Mouse (Mus musculus) right cerebral cortex, adult 2 months (tissue): ENCODE data around the gene Cep95.

Experiments used
- DNase-seq, 2 experiments: peaks; one replicate each; pipeline ENCODE4 v3.0.0; 2021 to 2022; ENCODE audit warnings: low spot score in 2 of 2

Cep95 gene

GRCm38 (mm10) chr11:106814601-106815320, 25.7 kb downstream of the Cep95 start:
- peak in 1 of 2 experiments; percentile 15 for DNase-seq

GRCm38 (mm10) chr11:106815331-106815730, 26.3 kb downstream of the Cep95 start:
- peak in 1 of 2 experiments; percentile 10 for DNase-seq

GRCm38 (mm10) chr11:106815761-106816160, 26.7 kb downstream of the Cep95 start:
- peak in 1 of 2 experiments; percentile 17 for DNase-seq

- no peak for DNase-seq
Observed at GRCm38 (mm10) chr11:106816316-106816715, 27.3 kb downstream of the Cep95 start.

GRCm38 (mm10) chr11:106817156-106817555, 28.1 kb downstream of the Cep95 start:
- peak in 1 of 2 experiments; percentile 22 for DNase-seq

GRCm38 (mm10) chr11:106817808-106818207, 28.8 kb downstream of the Cep95 start:
- no peak for DNase-seq

- DNase-seq, result peak; percentile 34 to 47
Observed at GRCm38 (mm10) chr11:106818341-106818740, 29.3 kb downstream of the Cep95 start.

- DNase-seq, result no peak
Observed at GRCm38 (mm10) chr11:106819595-106819994, 30.5 kb downstream of the Cep95 start.

- peak in 1 of 2 experiments; percentile 32 for DNase-seq
Observed at GRCm38 (mm10) chr11:106820252-106820651, 31.2 kb downstream of the Cep95 start.

- DNase-seq, result peak in 1 of 2 experiments; percentile 40
Observed at GRCm38 (mm10) chr11:106820972-106821371, 31.9 kb downstream of the Cep95 start.

GRCm38 (mm10) chr11:106821397-106821796, 32.3 kb downstream of the Cep95 start:
- DNase-seq, result no peak

GRCm38 (mm10) chr11:106822491-106822890, 33.4 kb downstream of the Cep95 start:
- no peak for DNase-seq

GRCm38 (mm10) chr11:106822911-106823310, 33.9 kb downstream of the Cep95 start:
- peak; percentile 68 to 74 for DNase-seq

GRCm38 (mm10) chr11:106823741-106824140, 34.7 kb downstream of the Cep95 start:
- peak in 1 of 2 experiments; percentile 14 for DNase-seq

GRCm38 (mm10) chr11:106824403-106824802, 35.4 kb downstream of the Cep95 start:
- no peak for DNase-seq

GRCm38 (mm10) chr11:106828079-106828478, 39.0 kb downstream of the Cep95 start:
- no peak for DNase-seq

- DNase-seq, result no peak
Observed at GRCm38 (mm10) chr11:106842002-106842401, 53.0 kb downstream of the Cep95 start.

GRCm38 (mm10) chr11:106851438-106851837, 62.4 kb downstream of the Cep95 start:
- no peak for DNase-seq
